Mouse (Mus musculus) forebrain, embryonic 16.5 days (tissue): ENCODE results near the gene Rasal1. TPM values are rescaled to one million over a fixed set of nuclear protein-coding genes. Genes with fewer than 3 reads are reported as not detected.

Source experiments
- ATAC-seq: fragments of 200-750 bp; cut with Nextera tagmentation; 2 replicates; pipeline ENCODE4 v1.8.0; 2017; ENCODE audit warnings: mild to moderate bottlenecking, moderate library complexity
- H3K27ac ChIP-seq: fragments of 300-500 bp; sonication (generic); 2 replicates; pipeline ENCODE4 v1.5.1; 2014; ENCODE audit warnings: low read length, control low read depth
- H3K27me3 ChIP-seq: fragments of 300-500 bp; sonication (generic); replicated peaks from 2 replicates; pipeline ENCODE4 v1.6.1; 2014; ENCODE audit warnings: low read length; ENCODE audit not compliant: control insufficient read depth, insufficient read depth
- H3K36me3 ChIP-seq: fragments of 300-500 bp; sonication (generic); 2 replicates; pipeline ENCODE4 v1.6.1; 2014; ENCODE audit not compliant: control insufficient read depth, insufficient read depth
- H3K4me1 ChIP-seq: fragments of 300-500 bp; sonication (generic); replicated peaks from 2 replicates; pipeline ENCODE4 v1.6.1; 2014; ENCODE audit warnings: low read length; ENCODE audit not compliant: control insufficient read depth, insufficient read depth
- H3K4me2 ChIP-seq: fragments of 300-500 bp; sonication (generic); 2 replicates; pipeline ENCODE4 v1.6.1; 2014; ENCODE audit warnings: mild to moderate bottlenecking, low read length, control low read depth
- H3K4me3 ChIP-seq: fragments of 300-500 bp; sonication (generic); replicated peaks from 2 replicates; pipeline ENCODE4 v1.5.1; 2014; ENCODE audit warnings: mild to moderate bottlenecking, low read length, control low read depth
- H3K9ac ChIP-seq: fragments of 300-500 bp; sonication (generic); replicated peaks from 2 replicates; pipeline ENCODE4 v1.6.1; 2014; ENCODE audit warnings: low read depth, low read length, control low read depth
- H3K9me3 ChIP-seq: fragments of 300-500 bp; sonication (generic); 2 replicates; pipeline ENCODE4 v1.6.1; 2016; ENCODE audit warnings: low read length; ENCODE audit not compliant: control insufficient read depth
- WGBS: fragments of 180-500 bp; shearing (Covaris S2); extraction: QIAGEN DNeasy Blood & Tissue Kit; methylation state at CpG from one replicate; pipeline ENCODE4 v1.1.7; 2014; 5-methylcytosine and 5-hydroxymethylcytosine counted together
- polyA plus RNA-seq: library from polyadenylated mRNA; unstranded; fragments of >200 nt; fragmentation: Nextera tagmentation; extraction: Ambion mirVana; gene quantifications from 2 replicates; pipeline ENCODE4 v1.2.1, GENCODE M21; 2015

Gene Rasal1
- polyA plus RNA-seq, 1 experiment from 2014 or later, result 6.3 TPM

DNA sequence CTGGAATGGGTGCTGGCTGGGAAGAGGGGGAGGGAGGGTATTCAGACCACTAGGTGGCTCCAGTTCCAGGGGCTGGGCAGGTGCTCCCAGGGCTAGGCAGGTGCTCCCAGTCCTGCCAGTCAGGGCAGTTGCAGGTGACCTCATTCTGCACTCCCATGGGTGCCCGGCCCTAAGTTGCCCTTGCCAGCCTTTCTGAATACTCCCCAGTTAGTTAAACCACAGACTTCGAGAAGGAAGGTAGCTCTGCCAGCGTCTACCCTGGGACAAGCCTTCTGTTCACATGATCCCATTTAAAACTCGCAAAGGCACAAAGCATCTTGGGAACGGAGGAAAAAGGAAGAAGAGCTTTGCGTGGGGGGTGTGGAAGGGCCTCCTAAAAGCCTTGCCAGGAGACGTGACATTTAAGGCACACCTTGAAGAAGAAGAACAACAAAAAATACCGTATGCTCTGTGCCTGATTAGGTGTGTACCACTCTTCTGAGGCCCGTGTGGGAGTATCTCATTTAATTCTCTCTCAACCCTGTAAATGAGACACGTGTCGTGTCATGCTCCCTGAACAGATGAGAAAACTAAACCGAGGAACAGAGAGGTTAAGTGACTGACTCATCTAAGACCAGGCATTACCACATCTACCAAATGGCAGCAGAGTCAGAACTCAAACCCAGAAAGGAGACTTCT, 659 bp upstream of the Rasal1 start:
- no peak overlapping the region for H3K4me2 ChIP-seq
- no peak for ATAC-seq
- no peak overlapping the region for H3K27ac ChIP-seq
- no peak overlapping the region for H3K9ac ChIP-seq
- WGBS, result 37% methylated on average over 12 of the region's 12 CpGs
- H3K4me1 ChIP-seq, result peaks cover 13% of the 10 kb centered on the region
- no peaks in the 10 kb centered on the region for H3K9me3 ChIP-seq
- peaks cover 24% of the 10 kb centered on the region for H3K27me3 ChIP-seq
- no peak overlapping the region for H3K4me3 ChIP-seq
- H3K36me3 ChIP-seq, result no peaks in the 10 kb centered on the region

GRCm38 (mm10) chr5:120649374-120649933, 842 bp downstream of the Rasal1 start:
- Histone ChIP-seq H3K4me2 (peak overlapping the region; percentile 48), H3K27me3 (peaks cover 24% of the 10 kb centered on the region), H3K27ac (no peak overlapping the region), H3K36me3 (no peaks in the 10 kb centered on the region), H3K9me3 (no peaks in the 10 kb centered on the region), H3K4me3 (peak overlapping the region; percentile 9), H3K4me1 (peaks cover 22% of the 10 kb centered on the region), H3K9ac (peak overlapping the region; percentile 25; the same call in 1 of the 2 replicates)
- under 1% methylated on average over 21 of the region's 21 CpGs for WGBS
- no peak for ATAC-seq

DNA sequence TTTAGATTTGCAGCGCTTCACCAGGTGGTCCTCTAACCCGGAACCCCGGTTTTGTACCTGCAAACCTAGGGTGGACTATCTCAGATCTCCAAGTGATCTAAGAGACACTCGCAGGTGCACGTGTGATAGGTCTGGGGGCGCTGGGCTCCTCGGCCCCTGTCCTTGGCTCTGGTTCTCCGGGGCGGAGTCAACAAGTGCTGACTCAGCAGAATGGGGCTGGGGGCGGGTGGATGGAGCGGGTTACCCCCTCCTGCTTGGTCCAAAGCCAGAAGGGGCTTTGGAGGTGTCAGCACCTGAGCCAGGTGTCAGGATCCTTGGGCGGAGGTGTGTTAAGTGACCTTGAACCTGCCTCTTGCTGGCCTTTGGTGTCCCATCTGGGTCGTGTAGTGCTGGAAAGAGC, 1.3 kb downstream of the Rasal1 start:
- H3K27ac ChIP-seq, result no peak overlapping the region
- no peak overlapping the region for H3K4me3 ChIP-seq
- ATAC-seq, result no peak
- WGBS, result 22% methylated on average over 13 of the region's 13 CpGs
- H3K9ac ChIP-seq, result no peak overlapping the region
- H3K27me3 ChIP-seq, result peaks cover 24% of the 10 kb centered on the region
- peaks cover 26% of the 10 kb centered on the region for H3K4me1 ChIP-seq
- no peaks in the 10 kb centered on the region for H3K9me3 ChIP-seq
- H3K4me2 ChIP-seq, result no peak overlapping the region
- no peaks in the 10 kb centered on the region for H3K36me3 ChIP-seq

- Histone ChIP-seq H3K27ac (no peak overlapping the region), H3K9me3 (no peaks in the 10 kb centered on the region), H3K9ac (no peak overlapping the region), H3K4me1 (peaks cover 26% of the 10 kb centered on the region), H3K36me3 (no peaks in the 10 kb centered on the region), H3K4me3 (no peak overlapping the region), H3K4me2 (no peak overlapping the region), H3K27me3 (peaks cover 24% of the 10 kb centered on the region)
- ATAC-seq, result no peak
- 83% methylated on average over 5 of the region's 5 CpGs for WGBS
Observed at GRCm38 (mm10) chr5:120651230-120651629, 2.6 kb downstream of the Rasal1 start.

DNA sequence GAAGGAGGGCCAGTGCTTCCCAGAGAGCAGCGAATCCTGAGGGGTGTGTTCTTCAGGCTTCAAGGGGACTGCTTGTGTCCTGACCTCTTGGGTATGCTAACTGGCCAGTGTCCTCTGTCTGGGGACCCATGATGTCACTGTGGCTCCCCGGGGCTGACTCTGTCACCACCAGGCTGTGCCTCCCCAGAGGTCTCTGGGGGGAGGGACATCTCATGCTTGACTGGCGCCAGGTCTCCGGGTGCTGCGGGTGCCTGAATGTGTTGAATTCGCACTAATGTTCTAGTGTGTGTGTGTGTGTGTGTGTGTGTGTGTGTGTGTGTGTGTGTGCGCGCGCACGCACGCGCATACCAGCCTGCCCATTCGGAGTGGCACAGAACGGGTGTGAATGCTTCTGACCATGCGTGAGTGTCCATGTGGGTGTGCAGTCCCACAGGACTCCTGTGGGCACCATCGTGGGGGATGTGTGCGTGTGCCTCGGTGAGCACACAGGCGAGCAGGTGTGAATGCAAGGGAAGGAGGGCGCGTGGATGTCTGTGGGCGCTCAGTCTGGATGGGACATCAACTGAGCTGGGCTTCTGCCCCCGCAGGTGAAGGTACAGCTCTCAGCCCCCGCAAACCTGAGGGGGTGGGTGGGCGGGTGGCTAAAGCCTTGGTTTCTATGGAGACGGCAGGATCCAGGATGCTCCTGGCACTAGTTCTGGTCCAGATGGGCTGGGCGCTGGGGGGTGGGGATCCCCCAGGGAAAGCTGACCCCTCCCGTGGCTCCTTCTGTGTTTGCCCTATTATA, 4.5 kb downstream of the Rasal1 start:
- WGBS, result 71% methylated on average over 27 of the region's 28 CpGs
- H3K4me3 ChIP-seq, result no peak overlapping the region
- H3K4me2 ChIP-seq, result no peak overlapping the region
- H3K27ac ChIP-seq, result no peak overlapping the region
- H3K9ac ChIP-seq, result no peak overlapping the region
- H3K9me3 ChIP-seq, result no peaks in the 10 kb centered on the region
- peaks cover 20% of the 10 kb centered on the region for H3K27me3 ChIP-seq
- ATAC-seq, result peak; percentile 27; the same call in 1 of the 2 replicates
- H3K4me1 ChIP-seq, result peaks cover 26% of the 10 kb centered on the region
- H3K36me3 ChIP-seq, result no peaks in the 10 kb centered on the region

DNA sequence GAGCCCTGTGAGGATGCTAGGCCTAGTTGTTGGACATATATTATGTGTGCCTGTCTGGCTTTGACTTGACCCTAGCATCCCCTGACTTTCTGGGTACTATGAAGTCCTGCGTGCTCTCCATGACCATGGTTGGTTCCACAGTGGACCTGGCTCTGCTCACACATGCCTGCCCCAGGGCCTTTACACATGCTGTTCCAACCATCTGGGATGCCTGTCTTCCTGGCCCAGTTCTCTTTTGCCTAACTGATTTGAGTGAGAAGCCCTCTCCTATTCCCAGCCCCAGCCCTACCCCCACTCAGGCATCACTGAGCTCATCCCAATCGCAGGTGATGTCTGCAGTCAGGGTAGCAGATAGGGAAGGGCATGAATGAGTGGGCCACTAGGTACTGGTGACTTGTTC, 5.3 kb downstream of the Rasal1 start:
- Histone ChIP-seq H3K4me2 (no peak overlapping the region), H3K27me3 (peaks cover 18% of the 10 kb centered on the region), H3K27ac (no peak overlapping the region), H3K4me3 (no peak overlapping the region), H3K9me3 (no peaks in the 10 kb centered on the region), H3K36me3 (no peaks in the 10 kb centered on the region), H3K4me1 (peaks cover 22% of the 10 kb centered on the region), H3K9ac (no peak overlapping the region)
- 83% methylated on average over 2 of the region's 2 CpGs for WGBS
- ATAC-seq, result no peak

DNA sequence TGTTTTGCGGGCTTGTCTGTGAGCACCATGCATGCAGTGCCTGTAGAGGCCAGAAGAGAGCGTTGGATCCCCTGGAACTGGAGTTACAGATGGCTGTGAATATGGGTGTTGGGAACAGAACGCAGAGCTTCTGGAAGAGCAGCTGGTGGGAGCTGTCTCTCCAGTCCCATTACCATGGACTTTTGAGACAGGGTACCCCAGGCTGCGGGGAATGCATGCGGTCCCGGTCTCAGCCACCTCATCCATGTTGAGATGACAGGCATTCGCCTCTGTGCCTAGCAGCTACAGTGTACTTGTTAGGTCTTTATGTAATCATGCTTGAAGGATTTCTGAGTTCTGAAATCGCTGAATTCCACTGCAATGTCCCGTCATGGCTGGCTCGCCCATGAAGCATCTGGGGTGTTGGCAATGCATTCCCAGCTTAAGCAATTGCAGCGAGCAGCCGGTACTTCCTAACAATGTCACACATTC, 7.7 kb downstream of the Rasal1 start:
- Histone ChIP-seq H3K4me2 (no peak overlapping the region), H3K4me3 (no peak overlapping the region), H3K9ac (no peak overlapping the region), H3K27ac (peak overlapping the region; percentile 78), H3K36me3 (no peaks in the 10 kb centered on the region), H3K4me1 (peaks cover 16% of the 10 kb centered on the region), H3K27me3 (no peaks in the 10 kb centered on the region), H3K9me3 (no peaks in the 10 kb centered on the region)
- peak; percentile 41 for ATAC-seq
- 61% methylated on average over 12 of the region's 12 CpGs for WGBS

GRCm38 (mm10) chr5:120660816-120661215, 12.2 kb downstream of the Rasal1 start:
- no peaks in the 10 kb centered on the region for H3K9me3 ChIP-seq
- H3K4me2 ChIP-seq, result no peak overlapping the region
- ATAC-seq, result peak; percentile 74
- H3K4me1 ChIP-seq, result 0 out of 2 replicates have a peak, but pooled peaks cover 3% of the 10 kb centered on the region
- H3K9ac ChIP-seq, result no peak overlapping the region
- 22% methylated on average over 5 of the region's 5 CpGs for WGBS
- no peak overlapping the region for H3K4me3 ChIP-seq
- H3K27me3 ChIP-seq, result no peaks in the 10 kb centered on the region
- peak overlapping the region; percentile 75 for H3K27ac ChIP-seq
- H3K36me3 ChIP-seq, result no peaks in the 10 kb centered on the region

- WGBS, result 52% methylated on average over 2 of the region's 2 CpGs
- Histone ChIP-seq H3K4me2 (no peak overlapping the region), H3K9ac (no peak overlapping the region), H3K4me3 (no peak overlapping the region), H3K36me3 (no peaks in the 10 kb centered on the region), H3K27me3 (no peaks in the 10 kb centered on the region), H3K4me1 (0 out of 2 replicates have a peak, but pooled peaks cover 3% of the 10 kb centered on the region), H3K27ac (no peak overlapping the region), H3K9me3 (no peaks in the 10 kb centered on the region)
- no peak for ATAC-seq
Observed at GRCm38 (mm10) chr5:120664888-120665287, 16.3 kb downstream of the Rasal1 start.
